Mouse (Mus musculus) testis, postnatal 14 days (tissue): ENCODE measurements at regions not wholly inside any gene's neighbourhood (a gene's known extent, or its start where the extent isn't known, plus 50 kb on each side); places are given as distances from the start of the nearest gene placed in this dataset.

Experiments used
- DNase-seq: peaks from one replicate; pipeline ENCODE4 v3.0.0; 2021; ENCODE audit warnings: low spot score

DNA sequence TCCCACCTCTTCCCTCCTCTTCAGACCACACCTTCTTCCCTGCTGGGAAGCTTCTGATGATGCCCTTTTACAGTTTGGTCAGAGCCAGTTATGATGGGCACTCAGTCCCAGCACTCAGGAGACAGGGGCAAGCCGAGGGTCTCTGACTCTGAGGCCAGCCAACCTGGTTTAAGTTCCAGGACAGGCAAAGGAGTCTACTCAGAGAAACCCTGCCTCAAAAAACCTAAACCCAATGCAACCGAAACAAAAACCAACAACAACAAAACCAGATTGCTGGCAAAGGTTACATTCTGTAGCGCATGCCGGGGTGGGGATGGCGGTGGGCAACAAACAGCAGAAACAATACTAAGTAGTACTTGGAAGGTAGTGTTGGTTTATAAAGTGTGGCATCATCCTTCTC is 260.2 kb downstream of the Cog6 start:
- DNase-seq: no peak

DNA sequence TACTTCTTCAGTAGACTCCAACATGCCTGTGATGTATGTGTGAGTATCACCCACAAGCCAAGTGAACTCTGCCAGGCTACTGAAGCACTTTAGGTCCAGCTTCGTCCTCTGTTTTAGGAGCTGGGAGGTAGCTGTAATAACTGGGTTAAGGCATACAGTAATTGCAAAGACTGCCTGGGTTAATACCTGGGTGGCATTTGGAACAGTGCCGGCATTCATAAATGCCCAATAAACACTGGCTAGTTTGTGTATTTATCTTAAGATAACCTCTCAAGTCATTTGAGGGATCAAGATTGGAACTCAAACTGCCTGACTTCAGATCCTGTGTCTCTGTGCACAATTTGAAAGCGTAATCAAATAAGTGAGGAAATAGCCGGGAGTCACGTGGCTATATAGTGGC is 261.0 kb downstream of the Cog6 start:
- DNase-seq: no peak

GRCm38 (mm10) chr3:52754978-52755377 is 262.1 kb downstream of the Cog6 start:
- no peak for DNase-seq

- no peak for DNase-seq
Observed at GRCm38 (mm10) chr3:52754401-52754800, 262.6 kb downstream of the Cog6 start.

GRCm38 (mm10) chr3:52746917-52747316 is 270.1 kb downstream of the Cog6 start:
- no peak for DNase-seq

- no peak for DNase-seq
Observed at GRCm38 (mm10) chr3:52744334-52744733, 272.7 kb downstream of the Cog6 start.

GRCm38 (mm10) chr3:52740466-52741026 is 276.5 kb downstream of the Cog6 start:
- no peak for DNase-seq

DNA sequence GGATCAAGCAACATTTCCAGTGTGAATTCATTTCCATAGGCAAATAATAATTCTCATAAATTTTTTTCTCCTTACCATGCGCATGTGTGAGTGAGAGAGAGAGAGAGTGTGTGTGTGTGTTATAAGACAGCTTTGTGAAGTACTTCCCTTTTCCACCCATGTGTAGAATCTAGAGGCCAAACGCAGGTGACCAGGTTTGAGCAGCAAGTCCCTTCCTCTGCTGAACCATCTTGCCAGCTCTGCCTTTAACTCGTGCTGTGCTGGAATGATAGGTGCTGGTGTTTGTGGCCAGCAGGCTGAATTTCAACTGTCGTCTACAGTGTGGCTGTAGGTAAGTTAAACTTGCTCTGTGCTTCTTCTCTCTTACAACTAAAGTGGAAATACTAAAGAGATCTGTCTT is 277.5 kb downstream of the Cog6 start:
- no peak for DNase-seq

DNA sequence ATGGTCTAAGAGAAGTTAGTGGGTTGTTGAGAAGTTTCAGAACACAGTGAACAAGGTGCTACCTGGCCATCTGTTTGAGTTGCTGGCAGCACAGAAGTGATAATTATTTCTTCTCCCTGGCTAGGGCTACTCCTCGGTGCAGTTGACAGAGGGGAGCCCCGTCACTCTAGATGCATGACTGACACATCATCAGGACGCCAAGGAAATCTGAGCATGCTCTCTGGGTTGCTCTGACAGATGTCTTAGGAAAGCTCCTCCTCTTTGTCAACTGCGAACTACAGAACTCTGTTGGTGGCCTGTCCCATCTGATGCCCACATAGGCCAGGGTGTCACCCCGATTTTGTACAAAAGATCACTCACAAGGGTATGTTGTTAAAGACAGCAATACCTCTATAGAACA is 278.7 kb downstream of the Cog6 start:
- no peak for DNase-seq

DNA sequence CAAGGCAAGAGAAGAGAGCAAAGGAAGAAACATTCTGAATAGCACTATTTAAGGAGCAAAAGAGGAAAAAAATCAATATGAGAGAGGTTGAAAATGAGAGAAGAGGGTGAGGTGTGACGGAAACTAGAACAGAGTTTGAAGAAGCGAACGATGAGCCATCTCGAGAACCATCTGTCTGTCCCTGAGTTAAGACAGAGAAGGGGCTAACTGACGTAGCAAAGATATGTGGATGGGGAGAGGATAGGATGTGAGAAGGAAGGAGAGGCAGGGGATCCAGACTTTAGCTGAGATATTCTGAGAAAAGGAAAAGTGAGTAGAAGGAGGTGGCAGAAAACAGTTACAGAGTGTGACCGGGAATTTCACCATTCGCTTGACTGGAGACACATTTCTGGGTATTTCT is 281.1 kb downstream of the Cog6 start:
- no peak for DNase-seq

DNA sequence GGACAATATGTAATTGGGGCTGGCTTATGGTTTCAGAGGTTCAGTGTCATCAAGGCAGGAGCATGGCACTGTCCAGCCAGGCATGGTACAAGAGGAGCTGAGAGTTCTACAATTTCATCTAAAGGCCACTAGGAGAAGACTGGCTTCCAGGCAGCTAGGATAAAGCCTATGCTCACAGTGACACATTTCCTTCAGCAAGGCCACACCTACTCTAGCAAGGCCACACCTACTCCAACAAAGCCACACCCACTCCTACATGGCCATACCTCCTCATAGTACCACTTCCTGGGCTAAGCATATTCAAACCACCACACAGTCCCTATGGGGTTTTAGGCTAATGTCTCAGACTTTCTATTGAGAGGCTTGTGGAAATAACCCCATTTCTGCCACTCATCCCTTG is 285.1 kb downstream of the Cog6 start:
- DNase-seq: no peak

DNA sequence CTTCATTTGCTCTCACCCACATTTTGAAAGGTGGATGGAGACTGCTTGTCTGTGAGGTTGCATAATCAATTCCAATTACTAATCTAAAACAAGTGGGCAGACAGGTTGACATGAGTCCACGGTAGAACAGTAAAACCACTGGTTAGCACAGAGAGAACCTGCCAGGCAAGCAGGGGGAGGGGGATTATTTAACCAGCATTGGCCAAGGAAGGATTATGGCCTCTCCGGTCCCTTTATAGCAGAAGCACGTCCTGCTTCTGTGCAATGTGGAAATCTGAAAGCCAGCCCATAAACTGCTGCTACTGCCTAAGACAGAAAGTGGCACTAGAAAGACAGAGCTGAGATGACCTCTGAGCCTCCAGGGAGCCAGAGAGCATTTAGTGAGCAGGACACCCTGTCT is 285.5 kb downstream of the Cog6 start:
- DNase-seq: no peak

- DNase-seq: no peak
Observed at GRCm38 (mm10) chr3:52729731-52730130, 287.3 kb downstream of the Cog6 start.

- no peak for DNase-seq
Observed at GRCm38 (mm10) chr3:52728860-52729259, 288.2 kb downstream of the Cog6 start.

- no peak for DNase-seq
Observed at GRCm38 (mm10) chr3:52728426-52728825, 288.6 kb downstream of the Cog6 start.

GRCm38 (mm10) chr3:52724354-52724753 is 292.7 kb downstream of the Cog6 start:
- DNase-seq: no peak

GRCm38 (mm10) chr3:52722946-52723345 is 294.1 kb downstream of the Cog6 start:
- no peak for DNase-seq

GRCm38 (mm10) chr3:52719181-52719580 is 297.9 kb downstream of the Cog6 start:
- no peak for DNase-seq

DNA sequence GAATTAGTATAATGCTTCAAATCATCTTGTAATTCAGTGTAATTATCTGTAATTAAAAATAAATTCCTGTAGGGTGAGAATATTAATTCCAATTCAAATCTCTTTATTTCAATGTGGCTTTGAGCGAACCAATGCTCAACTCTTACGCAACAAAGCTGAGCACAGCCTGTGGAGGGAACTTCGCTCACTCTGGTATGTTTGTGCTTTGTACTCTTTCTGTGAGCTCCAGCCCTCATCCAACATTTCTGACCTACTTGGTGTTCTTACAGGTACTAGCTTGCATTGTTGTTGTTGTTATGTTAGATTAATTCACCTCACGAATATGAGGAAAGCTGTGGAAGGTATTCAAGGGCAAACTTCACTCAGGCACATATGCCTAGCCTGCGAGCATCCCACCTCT is 299.7 kb downstream of the Cog6 start:
- no peak for DNase-seq

DNA sequence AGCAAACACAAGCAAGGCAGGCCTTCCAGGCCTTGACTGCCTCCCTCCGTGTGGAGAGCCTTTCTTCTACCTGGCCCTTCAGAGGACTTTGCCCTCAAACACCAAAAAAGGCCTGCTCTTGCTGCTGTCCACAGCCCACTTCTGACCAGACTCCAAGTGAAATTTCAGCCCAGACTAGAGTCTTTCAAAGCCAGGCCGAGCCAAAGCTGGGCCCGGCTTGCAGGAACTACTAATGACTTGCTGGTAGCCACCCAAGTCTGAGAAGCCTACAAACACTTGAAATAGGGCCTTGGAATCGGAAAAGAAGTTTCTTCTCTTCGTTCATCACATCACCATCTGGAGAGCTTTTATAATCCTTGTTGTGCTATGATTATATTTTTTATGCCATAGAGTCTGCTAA is 304.9 kb downstream of the Cog6 start:
- no peak for DNase-seq

GRCm38 (mm10) chr3:52711133-52711532 is 305.9 kb downstream of the Cog6 start:
- DNase-seq: no peak

DNA sequence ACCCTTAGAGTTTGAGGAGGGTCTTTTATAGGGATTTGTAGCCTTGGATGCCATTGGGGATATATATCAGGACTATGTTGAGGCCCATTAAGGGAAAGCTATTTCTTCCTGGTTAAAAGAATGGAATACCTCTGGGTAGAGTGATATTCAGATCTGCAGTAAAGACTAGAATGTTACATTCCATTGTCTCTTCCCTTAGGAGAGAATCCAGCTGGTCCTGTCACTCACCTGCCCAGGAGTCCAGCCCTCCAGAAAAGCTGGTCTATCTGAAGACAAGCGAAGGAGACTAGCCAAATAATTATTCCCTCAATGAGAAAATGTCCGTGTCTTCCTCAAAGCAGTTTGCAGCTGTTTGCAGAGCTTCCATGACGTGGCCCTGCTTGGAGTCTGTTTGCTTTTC is 308.3 kb downstream of the Cog6 start:
- no peak for DNase-seq

- DNase-seq: no peak
Observed at GRCm38 (mm10) chr3:52708301-52708700, 308.7 kb downstream of the Cog6 start.

GRCm38 (mm10) chr3:52706626-52707025 is 310.4 kb downstream of the Cog6 start:
- no peak for DNase-seq

GRCm38 (mm10) chr3:52703751-52704150 is 313.3 kb downstream of the Cog6 start:
- no peak for DNase-seq
